Mouse (Mus musculus): ENCODE results near the gene Ccdc17.

The Ccdc17 gene

DNA sequence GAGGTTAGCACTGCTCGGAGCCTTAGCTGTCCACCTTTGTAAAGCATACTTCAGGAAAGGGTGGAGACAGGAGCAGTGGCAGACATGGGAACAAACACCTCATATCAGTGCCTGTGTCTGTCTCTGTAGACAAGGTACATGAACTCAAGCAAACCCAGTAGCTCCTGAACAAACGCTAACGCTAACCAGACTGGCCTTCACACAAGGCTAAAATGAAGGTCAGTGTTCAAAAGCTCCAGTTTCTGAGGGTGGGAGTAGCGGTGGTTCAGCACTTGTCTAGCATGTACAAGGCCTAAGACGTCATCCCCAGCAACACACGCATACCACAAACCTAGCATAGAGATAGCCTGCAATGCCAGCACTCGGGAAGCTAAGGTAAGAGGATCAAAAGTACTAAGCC, 49.2 kb downstream of the Ccdc17 start:
- no peak for DNase-seq

DNA sequence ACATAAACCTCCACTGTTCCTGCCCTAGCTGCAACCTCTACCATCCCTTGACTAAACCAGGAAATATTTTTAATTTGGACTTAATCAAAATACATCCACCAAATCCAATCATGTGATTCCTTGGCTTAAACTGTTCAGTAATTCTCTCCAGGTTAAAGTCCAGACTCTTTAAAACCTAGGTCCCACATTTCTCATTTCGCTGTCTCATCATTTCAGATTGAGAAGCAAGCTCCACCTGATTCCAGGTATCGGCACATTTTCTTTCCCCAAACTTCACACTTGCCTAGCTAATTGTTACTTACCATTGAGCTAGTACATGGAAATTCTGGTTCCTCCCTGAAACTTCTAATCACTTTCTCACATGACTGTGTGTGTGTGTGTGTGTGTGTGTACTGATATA, 53.0 kb downstream of the Ccdc17 start:
- DNase-seq = peak; percentile 29
